Mouse (Mus musculus): ENCODE data around the gene Taf1c. TPM values are rescaled to one million over a fixed set of nuclear protein-coding genes. Genes with fewer than 3 reads are reported as not detected.

The Taf1c gene
- total RNA-seq, 1 experiment from 2014 or later, result 7.1 TPM

Other genes with a start within 250 kb of the Taf1c start
- 10.9 and 11.8 TPM in 2 replicates for gene Mlycd, start 210.3 kb downstream of the Taf1c start, total RNA-seq (2017)
- gene Osgin1, start 171.1 kb downstream of the Taf1c start, total RNA-seq (2017), result 33.6 and 37.2 TPM in 2 replicates
- gene Necab2, start 158.5 kb downstream of the Taf1c start, total RNA-seq (2017), result not detected in 2 replicates
- not detected in 2 replicates for gene Slc38a8, start 103.5 kb downstream of the Taf1c start, total RNA-seq (2017)
- gene Mbtps1, start 46.5 kb downstream of the Taf1c start, total RNA-seq (2017), result 61.6 and 76.2 TPM in 2 replicates
- gene Hsdl1, start 30.0 kb downstream of the Taf1c start, total RNA-seq (2017), result 59.0 and 60.7 TPM in 2 replicates
- not detected in 2 replicates for gene Dnaaf1, start 30.0 kb downstream of the Taf1c start, total RNA-seq (2017)
- not detected in 2 replicates for gene Adad2, start 7.5 kb upstream of the Taf1c start, total RNA-seq (2017)
- not detected in 2 replicates for gene Kcng4, start 30.5 kb upstream of the Taf1c start, total RNA-seq (2017)
- gene Wfdc1, start 61.1 kb upstream of the Taf1c start, total RNA-seq (2017), result not detected in 2 replicates
- not detected in 2 replicates for gene Atp2c2, start 94.8 kb upstream of the Taf1c start, total RNA-seq (2017)
- 4.1 and 4.2 TPM in 2 replicates for gene Tldc1, start 173.2 kb upstream of the Taf1c start, total RNA-seq (2017)
- 348 and 428 TPM in 2 replicates for gene Cotl1, start 235.3 kb upstream of the Taf1c start, total RNA-seq (2017)

Data from neutrophil, adult 5-6 weeks (primary cell).